Mouse (Mus musculus) brain, embryonic 14.5 days (tissue): ENCODE measurements around the gene Drap1.

Experiments used
- CTCF ChIP-seq: fragments of 200-500 bp; IDR thresholded peaks from 2 replicates; pipeline ENCODE4 v1.5.1; 2012; ENCODE audit warnings: inconsistent platforms, mild to moderate bottlenecking, moderate library complexity, borderline replicate concordance; ENCODE audit not compliant: insufficient read depth, insufficient read length; ENCODE audit errors: extremely low read depth
- POLR2A ChIP-seq: fragments of 200-500 bp; IDR thresholded peaks from 2 replicates; pipeline ENCODE4 v1.6.1; 2012; ENCODE audit warnings: mild to moderate bottlenecking, inconsistent platforms, borderline replicate concordance; ENCODE audit not compliant: poor library complexity, insufficient read depth, insufficient read length, severe bottlenecking; ENCODE audit errors: extremely low read depth

DNA sequence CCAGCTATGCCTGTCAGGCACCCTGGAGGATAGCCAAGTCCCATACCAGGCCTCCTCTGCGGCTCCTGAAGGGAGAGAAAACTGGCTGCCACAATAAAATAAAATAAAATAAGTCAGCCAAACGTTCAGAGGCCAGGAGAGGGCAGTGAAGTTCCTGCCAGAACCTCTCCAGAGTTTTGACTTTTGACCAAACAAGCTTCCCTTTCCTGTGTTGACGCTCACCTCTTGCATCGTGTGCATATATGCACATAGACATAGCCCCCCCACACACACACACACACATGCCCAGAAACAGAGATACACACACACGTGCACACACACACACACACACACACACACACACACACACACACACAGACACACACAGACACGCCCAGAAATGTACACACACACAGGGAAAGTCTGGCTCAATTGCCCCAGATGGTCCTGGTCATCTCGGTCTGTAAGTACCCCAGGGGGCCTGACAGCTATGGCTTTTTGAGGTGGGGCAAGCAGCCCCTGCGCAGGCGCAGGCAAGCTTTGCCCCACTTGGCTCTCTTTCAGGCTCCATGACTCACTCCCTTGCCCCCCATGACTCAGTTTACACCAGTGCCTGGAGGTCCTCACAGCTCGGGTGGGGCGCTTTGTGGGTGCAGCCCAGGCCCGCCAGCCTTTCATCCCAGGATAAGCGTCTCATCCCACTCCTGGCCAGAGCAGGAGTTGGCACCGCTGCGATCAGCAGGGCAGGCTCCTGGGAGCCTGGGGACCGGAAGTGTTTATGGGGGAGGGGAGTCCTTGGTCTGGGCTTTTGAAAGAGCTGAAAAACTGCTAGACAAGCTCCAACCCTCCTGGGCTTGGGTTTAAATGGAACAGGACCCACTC is 8.4 kb upstream of the Drap1 start:
- no peak for TF ChIP-seq POLR2A
- peak; percentile 43; the same call in 1 of the 2 replicates for TF ChIP-seq CTCF
